Mouse (Mus musculus): ENCODE results near the gene Schip1. TPM values are rescaled to one million over a fixed set of nuclear protein-coding genes. Genes with fewer than 3 reads are reported as not detected.

The Schip1 gene
- polyA plus RNA-seq, 1 experiment, result 8.0 TPM

GRCm38 (mm10) chr3:68506769-68507318 is 442.2 kb downstream of the Schip1 start:
- H3K27ac ChIP-seq (ENCODE audit: control insufficient read depth, insufficient read depth, low read depth, low read length, poor library complexity), result no peak overlapping the region
- peaks cover 2% of the 10 kb centered on the region; the same call in 1 of the 2 replicates for H3K4me1 ChIP-seq (ENCODE audit: control insufficient read depth, insufficient read depth, low read length)
- TF ChIP-seq POLR2A (IDR thresholded peaks at IDR 0.05; ENCODE audit: borderline replicate concordance, control insufficient read depth, low read depth, low read length), result no peak
- TF ChIP-seq CTCF (IDR thresholded peaks at IDR 0.05; ENCODE audit: control insufficient read depth, insufficient read depth, low read length), result no peak
- no peak overlapping the region for H3K4me3 ChIP-seq (replicated peaks; ENCODE audit: control insufficient read depth, low read depth, low read length)
- 61% methylated on average over 7 of the region's 7 CpGs for WGBS

GRCm38 (mm10) chr3:68508629-68509028 is 444.0 kb downstream of the Schip1 start:
- Histone ChIP-seq H3K27ac (ENCODE audit: control insufficient read depth, insufficient read depth, low read depth, low read length, poor library complexity) (no peak overlapping the region), H3K4me1 (ENCODE audit: control insufficient read depth, insufficient read depth, low read length) (peaks cover 2% of the 10 kb centered on the region; the same call in 1 of the 2 replicates), H3K4me3 (replicated peaks; ENCODE audit: control insufficient read depth, low read depth, low read length) (no peak overlapping the region)
- WGBS, result 8% methylated on average over 6 of the region's 6 CpGs
- no peak for TF ChIP-seq POLR2A (IDR thresholded peaks at IDR 0.05; ENCODE audit: borderline replicate concordance, control insufficient read depth, low read depth, low read length)
- TF ChIP-seq CTCF (IDR thresholded peaks at IDR 0.05; ENCODE audit: control insufficient read depth, insufficient read depth, low read length), result no peak

- Histone ChIP-seq H3K4me3 (replicated peaks; ENCODE audit: control insufficient read depth, low read depth, low read length) (no peak overlapping the region), H3K27ac (ENCODE audit: control insufficient read depth, insufficient read depth, low read depth, low read length, poor library complexity) (no peak overlapping the region; the same call in 1 of the 2 replicates), H3K4me1 (ENCODE audit: control insufficient read depth, insufficient read depth, low read length) (peaks cover 2% of the 10 kb centered on the region; the same call in 1 of the 2 replicates)
- no peak for TF ChIP-seq POLR2A (IDR thresholded peaks at IDR 0.05; ENCODE audit: borderline replicate concordance, control insufficient read depth, low read depth, low read length)
- TF ChIP-seq CTCF (IDR thresholded peaks at IDR 0.05; ENCODE audit: control insufficient read depth, insufficient read depth, low read length), result no peak
- WGBS, result 35% methylated on average over 5 of the region's 5 CpGs
Measured at GRCm38 (mm10) chr3:68510872-68511271, 446.3 kb downstream of the Schip1 start.

GRCm38 (mm10) chr3:68511744-68512143 is 447.1 kb downstream of the Schip1 start:
- TF ChIP-seq POLR2A (IDR thresholded peaks at IDR 0.05; ENCODE audit: borderline replicate concordance, control insufficient read depth, low read depth, low read length) (no peak), CTCF (IDR thresholded peaks at IDR 0.05; ENCODE audit: control insufficient read depth, insufficient read depth, low read length) (no peak)
- 68% methylated on average over 4 of the region's 4 CpGs for WGBS
- peaks cover 2% of the 10 kb centered on the region; the same call in 1 of the 2 replicates for H3K4me1 ChIP-seq (ENCODE audit: control insufficient read depth, insufficient read depth, low read length)
- no peak overlapping the region for H3K4me3 ChIP-seq (replicated peaks; ENCODE audit: control insufficient read depth, low read depth, low read length)
- H3K27ac ChIP-seq (ENCODE audit: control insufficient read depth, insufficient read depth, low read depth, low read length, poor library complexity), result no peak overlapping the region

GRCm38 (mm10) chr3:68512327-68512726 is 447.7 kb downstream of the Schip1 start:
- H3K4me1 ChIP-seq (ENCODE audit: control insufficient read depth, insufficient read depth, low read length), result peaks cover 2% of the 10 kb centered on the region; the same call in 1 of the 2 replicates
- H3K27ac ChIP-seq (ENCODE audit: control insufficient read depth, insufficient read depth, low read depth, low read length, poor library complexity), result no peak overlapping the region
- no peak overlapping the region for H3K4me3 ChIP-seq (replicated peaks; ENCODE audit: control insufficient read depth, low read depth, low read length)
- TF ChIP-seq POLR2A (IDR thresholded peaks at IDR 0.05; ENCODE audit: borderline replicate concordance, control insufficient read depth, low read depth, low read length) (no peak), CTCF (IDR thresholded peaks at IDR 0.05; ENCODE audit: control insufficient read depth, insufficient read depth, low read length) (no peak)
- WGBS, result 88% methylated on average over 11 of the region's 11 CpGs

GRCm38 (mm10) chr3:68513340-68514119 is 448.9 kb downstream of the Schip1 start:
- TF ChIP-seq CTCF (IDR thresholded peaks at IDR 0.05; ENCODE audit: control insufficient read depth, insufficient read depth, low read length) (no peak), POLR2A (IDR thresholded peaks at IDR 0.05; ENCODE audit: borderline replicate concordance, control insufficient read depth, low read depth, low read length) (no peak)
- H3K4me1 ChIP-seq (ENCODE audit: control insufficient read depth, insufficient read depth, low read length), result peaks cover 2% of the 10 kb centered on the region; the same call in 1 of the 2 replicates
- WGBS, result 82% methylated on average over 7 of the region's 7 CpGs
- H3K27ac ChIP-seq (ENCODE audit: control insufficient read depth, insufficient read depth, low read depth, low read length, poor library complexity), result no peak overlapping the region
- H3K4me3 ChIP-seq (replicated peaks; ENCODE audit: control insufficient read depth, low read depth, low read length), result no peak overlapping the region

- no peak for TF ChIP-seq CTCF (IDR thresholded peaks at IDR 0.05; ENCODE audit: control insufficient read depth, insufficient read depth, low read length)
- TF ChIP-seq POLR2A (IDR thresholded peaks at IDR 0.05; ENCODE audit: borderline replicate concordance, control insufficient read depth, low read depth, low read length), result no peak
- WGBS, result 79% methylated on average over 3 of the region's 3 CpGs
- Histone ChIP-seq H3K4me1 (ENCODE audit: control insufficient read depth, insufficient read depth, low read length) (peaks cover 2% of the 10 kb centered on the region; the same call in 1 of the 2 replicates), H3K27ac (ENCODE audit: control insufficient read depth, insufficient read depth, low read depth, low read length, poor library complexity) (no peak overlapping the region), H3K4me3 (replicated peaks; ENCODE audit: control insufficient read depth, low read depth, low read length) (no peak overlapping the region)
Measured at GRCm38 (mm10) chr3:68514120-68514497, 449.5 kb downstream of the Schip1 start.

GRCm38 (mm10) chr3:68514717-68515116 is 450.1 kb downstream of the Schip1 start:
- H3K4me1 ChIP-seq (ENCODE audit: control insufficient read depth, insufficient read depth, low read length), result no peaks in the 10 kb centered on the region
- WGBS, result 87% methylated on average over 3 of the region's 3 CpGs
- TF ChIP-seq POLR2A (IDR thresholded peaks at IDR 0.05; ENCODE audit: borderline replicate concordance, control insufficient read depth, low read depth, low read length) (no peak), CTCF (IDR thresholded peaks at IDR 0.05; ENCODE audit: control insufficient read depth, insufficient read depth, low read length) (no peak)

More at GRCm38 (mm10) chr3:68514717-68515116, 450.1 kb downstream of the Schip1 start:
- Histone ChIP-seq H3K4me3 (replicated peaks; ENCODE audit: control insufficient read depth, low read depth, low read length) (no peak overlapping the region), H3K27ac (ENCODE audit: control insufficient read depth, insufficient read depth, low read depth, low read length, poor library complexity) (no peak overlapping the region)

Measured in bone marrow, adult 2 months (tissue).